Mouse (Mus musculus): ENCODE measurements at regions not wholly inside any gene's neighbourhood (a gene's known extent, or its start where the extent isn't known, plus 50 kb on each side); places are given as distances from the start of the nearest gene placed in this dataset.

DNA sequence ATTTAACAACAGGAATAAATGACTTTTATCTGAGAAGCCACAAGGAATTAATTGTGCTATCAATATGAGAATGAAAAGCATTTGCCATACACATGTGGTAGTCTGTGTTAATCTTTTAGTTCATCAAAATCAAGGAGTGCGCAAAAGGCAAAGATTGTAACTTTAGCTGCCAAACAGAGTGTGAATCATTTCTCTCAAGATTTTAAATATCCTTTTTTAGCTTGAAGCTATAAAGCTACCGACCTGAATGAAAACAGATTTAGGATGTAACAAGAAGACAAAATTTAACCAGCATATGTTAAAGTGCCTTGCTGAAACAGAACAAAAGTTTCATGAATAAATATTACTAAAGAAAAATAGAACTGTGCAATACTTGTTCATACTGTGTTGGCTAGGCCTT is 133.3 kb upstream of the Cdh10 start:
- peak; percentile 92 for ATAC-seq (ENCODE audit: low TSS enrichment)

DNA sequence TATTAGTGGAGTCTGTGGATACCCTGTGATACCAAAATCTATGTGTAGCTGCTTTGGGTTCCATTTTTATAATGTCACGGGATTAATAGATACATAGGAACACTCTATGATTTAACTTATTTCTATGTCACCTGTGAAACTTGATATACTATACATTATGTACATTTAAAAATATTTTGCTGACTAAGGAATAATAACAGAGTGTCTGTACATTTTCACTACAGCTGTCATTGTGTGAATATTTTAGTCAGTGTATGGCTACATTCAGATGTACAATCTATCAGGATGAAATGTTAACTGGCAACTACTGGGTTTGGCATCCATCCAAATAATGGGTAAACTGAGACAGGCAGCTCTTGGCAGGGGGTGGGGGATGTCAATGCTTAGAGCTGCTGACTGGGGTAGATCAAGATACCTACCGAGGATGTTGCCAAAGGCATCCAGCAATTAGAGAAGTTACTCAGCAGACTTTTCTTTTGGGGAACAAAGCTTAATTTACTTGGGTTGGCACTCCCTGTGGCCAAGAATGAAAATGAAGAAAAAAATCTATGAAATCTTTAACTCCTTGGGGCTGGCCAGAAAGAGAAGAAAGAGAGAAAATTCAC is 122.0 kb upstream of the Cdh10 start:
- ATAC-seq (ENCODE audit: low TSS enrichment) = no peak

DNA sequence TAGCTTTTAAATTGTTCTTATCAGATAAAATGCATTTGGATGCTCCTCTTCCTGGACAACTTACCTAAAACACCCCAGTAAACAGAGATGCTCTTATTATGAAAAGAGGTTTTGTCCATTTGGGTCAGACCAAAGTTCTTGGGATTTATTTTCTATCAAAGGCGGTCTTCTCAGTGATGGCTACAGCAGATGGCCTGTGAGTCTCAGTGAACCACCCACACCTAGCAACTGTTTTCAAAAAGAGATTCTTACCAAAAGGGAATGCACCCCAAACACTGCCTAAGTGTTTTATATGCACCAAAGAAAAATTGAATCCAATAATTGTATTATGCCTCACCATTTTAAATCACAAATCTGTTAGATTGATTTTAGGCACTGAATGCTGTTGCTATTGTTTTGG is 74.5 kb upstream of the Cdh10 start:
- ATAC-seq (ENCODE audit: low TSS enrichment) = peak; percentile 81

DNA sequence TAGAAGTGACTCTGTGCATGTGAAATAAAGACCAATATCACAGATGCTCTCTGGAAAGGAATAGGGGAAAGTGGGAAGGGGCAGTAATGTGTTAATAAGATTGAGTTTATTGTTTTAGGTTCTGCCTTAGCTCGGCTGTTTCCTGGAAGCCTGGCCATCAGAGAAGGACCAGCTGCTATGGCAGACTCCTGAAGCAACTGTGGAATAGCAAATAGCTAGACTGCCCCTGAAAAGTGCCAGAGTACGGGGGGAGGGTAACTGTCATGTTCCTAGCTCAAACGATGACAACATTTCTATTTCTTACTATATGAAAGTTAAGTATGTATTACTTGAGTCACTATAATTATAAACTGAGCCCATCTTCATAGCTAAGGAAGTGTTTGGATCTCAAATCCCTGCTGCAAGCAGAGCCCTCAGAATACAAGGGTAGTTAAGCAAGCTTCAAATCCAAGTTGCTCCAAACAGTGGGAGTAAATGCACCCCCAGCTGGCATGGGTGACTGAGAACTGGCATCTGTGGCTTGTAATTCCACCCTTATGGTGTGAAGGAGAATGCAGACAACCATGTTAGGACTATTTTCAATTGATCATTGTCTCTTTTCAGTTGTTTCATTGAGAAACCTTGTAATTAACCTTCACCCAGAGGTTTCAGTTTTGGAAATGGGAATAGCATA is 70.0 kb upstream of the Cdh10 start:
- ATAC-seq (ENCODE audit: low TSS enrichment) = peak; percentile 86

Measured in frontal cortex, adult (tissue).